8 mouse cellular contexts compared by ENCODE assay signal in genomic region chr15:37134386-37134785, GRCm38 (mm10).
A peak's percentile ranks its signal among the peaks of the same experiment; 100 is the strongest.
DNase-seq lines count a peak whose midpoint lies in the region; ATAC-seq lines count a peak whose summit lies in the region.

No protein-coding gene starts in this region.

- no peak overlapping the region for H3K9ac ChIP-seq in heart, embryonic 15.5 days
- no peak overlapping the region for H3K9ac ChIP-seq in heart, embryonic 11.5 days (ENCODE audit: low read depth, low read length)
- H3K9ac ChIP-seq in embryonic facial prominence, embryonic 14.5 days (ENCODE audit: low read depth, low read length): no peak overlapping the region
- H3K9ac ChIP-seq in midbrain, embryonic 11.5 days (ENCODE audit: low read length): no peak overlapping the region

- H3K9me3 ChIP-seq in heart, embryonic 15.5 days (replicated peaks): no peaks in the 10 kb centered on the region
- 0 out of 2 replicates have a peak, but pooled peaks cover 2% of the 10 kb centered on the region for H3K9me3 ChIP-seq in heart, embryonic 11.5 days (replicated peaks; ENCODE audit: control insufficient read depth, low read length)
- peaks cover 17% of the 10 kb centered on the region for H3K9me3 ChIP-seq in embryonic facial prominence, embryonic 14.5 days (ENCODE audit: control insufficient read depth, low read length)
- H3K9me3 ChIP-seq in midbrain, embryonic 11.5 days (ENCODE audit: control insufficient read depth, low read length): no peaks in the 10 kb centered on the region

- DNase-seq in adrenal gland, postnatal 10 days: peak; percentile 67
- peak; percentile 16 for DNase-seq in embryonic facial prominence, embryonic 14.5 days (ENCODE audit: low spot score)
- DNase-seq in midbrain, embryonic 11.5 days (ENCODE audit: low spot score, missing footprints): peak; percentile 86
- DNase-seq in ovary, postnatal 14 days (ENCODE audit: low spot score): no peak
- DNase-seq in right cerebral cortex, adult 18-20 months: no peak
- no peak for DNase-seq in gastrocnemius, postnatal 36 days

- no peak overlapping the region for H3K4me3 ChIP-seq in heart, embryonic 15.5 days
- no peak overlapping the region for H3K4me3 ChIP-seq in heart, embryonic 11.5 days (ENCODE audit: low read depth, low read length)
- H3K4me3 ChIP-seq in embryonic facial prominence, embryonic 14.5 days (ENCODE audit: low read depth, low read length): no peak overlapping the region
- H3K4me3 ChIP-seq in midbrain, embryonic 11.5 days (ENCODE audit: low read depth, low read length): no peak overlapping the region

- 59% methylated on average over 4 of the region's 4 CpGs for WGBS in heart, embryonic 15.5 days
- WGBS in heart, embryonic 11.5 days (ENCODE audit: insufficient replicate concordance): 36% methylated on average over 4 of the region's 4 CpGs
- WGBS in embryonic facial prominence, embryonic 14.5 days: 33% methylated on average over 4 of the region's 4 CpGs
- 33% methylated on average over 4 of the region's 4 CpGs for WGBS in midbrain, embryonic 11.5 days

- intact Hi-C loops in gastrocnemius, postnatal 36 days (cut with DNase I): no loop called here

- H3K27ac ChIP-seq in heart, embryonic 15.5 days: no peak overlapping the region
- no peak overlapping the region for H3K27ac ChIP-seq in heart, embryonic 11.5 days (ENCODE audit: low read depth, low read length)
- H3K27ac ChIP-seq in embryonic facial prominence, embryonic 14.5 days (replicated peaks; ENCODE audit: low read depth, low read length): no peak overlapping the region
- no peak overlapping the region for H3K27ac ChIP-seq in midbrain, embryonic 11.5 days (ENCODE audit: low read depth, low read length)

- no peaks in the 10 kb centered on the region for H3K36me3 ChIP-seq in heart, embryonic 15.5 days
- H3K36me3 ChIP-seq in heart, embryonic 11.5 days (ENCODE audit: control insufficient read depth, insufficient read depth, low read length): no peaks in the 10 kb centered on the region
- H3K36me3 ChIP-seq in embryonic facial prominence, embryonic 14.5 days (ENCODE audit: control insufficient read depth, insufficient read depth, low read length): no peaks in the 10 kb centered on the region
- no peaks in the 10 kb centered on the region for H3K36me3 ChIP-seq in midbrain, embryonic 11.5 days (ENCODE audit: control insufficient read depth, insufficient read depth, low read length)

- H3K27me3 ChIP-seq in heart, embryonic 15.5 days: no peaks in the 10 kb centered on the region
- no peaks in the 10 kb centered on the region for H3K27me3 ChIP-seq in heart, embryonic 11.5 days (ENCODE audit: control insufficient read depth, insufficient read depth, low read length)
- H3K27me3 ChIP-seq in embryonic facial prominence, embryonic 14.5 days (replicated peaks; ENCODE audit: control insufficient read depth, insufficient read depth, low read length): no peaks in the 10 kb centered on the region
- H3K27me3 ChIP-seq in midbrain, embryonic 11.5 days (ENCODE audit: control insufficient read depth, insufficient read depth, low read length): no peaks in the 10 kb centered on the region

- no peak for ATAC-seq in heart, embryonic 15.5 days (replicated peaks; ENCODE audit: insufficient number of reproducible peaks, insufficient read depth, low FRiP score, low read depth)
- ATAC-seq in heart, embryonic 11.5 days (replicated peaks; ENCODE audit: insufficient number of reproducible peaks, low FRiP score, low TSS enrichment): no peak
- ATAC-seq in embryonic facial prominence, embryonic 14.5 days (ENCODE audit: low read depth): no peak
- ATAC-seq in midbrain, embryonic 11.5 days (ENCODE audit: low FRiP score): no peak; the same call in 1 of the 2 replicates

- H3K4me2 ChIP-seq in heart, embryonic 15.5 days: 0 out of 2 replicates have a peak overlapping the region, but pooled peaks have one; percentile 83
- H3K4me2 ChIP-seq in heart, embryonic 11.5 days: no peak overlapping the region
- H3K4me2 ChIP-seq in embryonic facial prominence, embryonic 14.5 days (ENCODE audit: low read depth, low read length): 0 out of 2 replicates have a peak overlapping the region, but pooled peaks have one; percentile 74
- H3K4me2 ChIP-seq in midbrain, embryonic 11.5 days: peak overlapping the region; percentile 11; the same call in 1 of the 2 replicates

- H3K4me1 ChIP-seq in heart, embryonic 15.5 days (replicated peaks): 0 out of 2 replicates have a peak, but pooled peaks cover 3% of the 10 kb centered on the region
- 0 out of 2 replicates have a peak, but pooled peaks cover 2% of the 10 kb centered on the region for H3K4me1 ChIP-seq in heart, embryonic 11.5 days (ENCODE audit: control insufficient read depth, insufficient read depth, low read length)
- H3K4me1 ChIP-seq in embryonic facial prominence, embryonic 14.5 days (ENCODE audit: control insufficient read depth, insufficient read depth, low read length): 0 out of 2 replicates have a peak, but pooled peaks cover 3% of the 10 kb centered on the region
- H3K4me1 ChIP-seq in midbrain, embryonic 11.5 days (ENCODE audit: control insufficient read depth, insufficient read depth, low read length): peaks cover 15% of the 10 kb centered on the region

Comparison
In these comparisons a context has a peak if more than half of its experiments do, and no peak if none do; other contexts are left out.
1. DNase-seq: peak in adrenal gland, postnatal 10 days (single experiment), embryonic facial prominence, embryonic 14.5 days (single experiment) and midbrain, embryonic 11.5 days (single experiment); none in ovary, postnatal 14 days (single experiment), right cerebral cortex, adult 18-20 months (single experiment) and gastrocnemius, postnatal 36 days (0 of 2).